Mouse (Mus musculus) forebrain, embryonic 11.5 days (tissue): ENCODE measurements around the gene Nostrin. TPM values are rescaled to one million over a fixed set of nuclear protein-coding genes. Genes with fewer than 3 reads are reported as not detected.

ENCODE experiments used
- ATAC-seq: fragments of 200-750 bp; cut with Nextera tagmentation; replicated peaks from 2 replicates; pipeline ENCODE4 v1.8.0; 2017; ENCODE audit warnings: moderate TSS enrichment; ENCODE audit not compliant: low FRiP score
- DNase-seq: peaks from one replicate; pipeline ENCODE4 v3.0.0-alpha.2; 2017; ENCODE audit warnings: low spot score
- H3K27ac ChIP-seq: fragments of 300-500 bp; sonication (generic); 2 replicates; pipeline ENCODE4 v1.5.1; 2014; ENCODE audit warnings: low read depth, low read length
- H3K27me3 ChIP-seq: fragments of 300-500 bp; sonication (generic); 2 replicates; pipeline ENCODE4 v1.6.1; 2014; ENCODE audit warnings: mild to moderate bottlenecking, low read length, mixed read lengths; ENCODE audit not compliant: control insufficient read depth, insufficient read depth
- H3K36me3 ChIP-seq: fragments of 300-500 bp; sonication (generic); 2 replicates; pipeline ENCODE4 v1.6.1; 2014; ENCODE audit warnings: mild to moderate bottlenecking, low read length, moderate library complexity, mixed read lengths; ENCODE audit not compliant: control insufficient read depth, insufficient read depth
- H3K4me1 ChIP-seq: fragments of 300-500 bp; sonication (generic); replicated peaks from 2 replicates; pipeline ENCODE4 v1.6.1; 2014; ENCODE audit warnings: low read length, mixed read lengths; ENCODE audit not compliant: control insufficient read depth, insufficient read depth
- H3K4me2 ChIP-seq: fragments of 300-500 bp; sonication (generic); 2 replicates; pipeline ENCODE4 v1.6.1; 2014; ENCODE audit warnings: low read depth, mild to moderate bottlenecking, low read length, moderate library complexity, mixed read lengths; ENCODE audit not compliant: severe bottlenecking
- H3K4me3 ChIP-seq: fragments of 300-500 bp; sonication (generic); 2 replicates; pipeline ENCODE4 v1.5.1; 2014; ENCODE audit warnings: low read depth, low read length
- H3K9ac ChIP-seq: fragments of 300-500 bp; sonication (generic); 2 replicates; pipeline ENCODE4 v1.6.1; 2014; ENCODE audit warnings: low read length
- H3K9me3 ChIP-seq: fragments of 300-500 bp; sonication (generic); 2 replicates; pipeline ENCODE4 v1.6.1; 2016; ENCODE audit warnings: low read length, mixed read lengths; ENCODE audit not compliant: control insufficient read depth
- WGBS: fragments of 180-500 bp; shearing (Covaris S2); extraction: QIAGEN DNeasy Blood & Tissue Kit; methylation state at CpG from one replicate; pipeline ENCODE4 v1.1.7; 2014; 5-methylcytosine and 5-hydroxymethylcytosine counted together
- polyA plus RNA-seq: library from polyadenylated mRNA; unstranded; fragments of >200 nt; fragmentation: Nextera tagmentation; extraction: Ambion mirVana; gene quantifications from 2 replicates; pipeline ENCODE4 v1.2.1, GENCODE M21; 2014

The Nostrin gene
- polyA plus RNA-seq, 1 experiment from 2014 or later: 1.1 TPM

GRCm38 (mm10) chr2:69156283-69156682, 20.7 kb downstream of the Nostrin start:
- H3K27ac ChIP-seq: no peak overlapping the region
- 76% methylated on average over 7 of the region's 7 CpGs for WGBS
- no peak for DNase-seq

GRCm38 (mm10) chr2:69158907-69159306, 23.3 kb downstream of the Nostrin start:
- Histone ChIP-seq H3K9me3 (no peaks in the 10 kb centered on the region), H3K27ac (no peak overlapping the region), H3K4me3 (no peak overlapping the region), H3K9ac (no peak overlapping the region), H3K4me2 (no peak overlapping the region), H3K27me3 (no peaks in the 10 kb centered on the region), H3K36me3 (no peaks in the 10 kb centered on the region), H3K4me1 (no peaks in the 10 kb centered on the region)
- DNase-seq (no peak), ATAC-seq (no peak)

More at GRCm38 (mm10) chr2:69156283-69156682, 20.7 kb downstream of the Nostrin start:
- no peaks in the 10 kb centered on the region for H3K9me3 ChIP-seq
- H3K4me3 ChIP-seq: no peak overlapping the region
- H3K9ac ChIP-seq: no peak overlapping the region
- no peak overlapping the region for H3K4me2 ChIP-seq
- no peak for ATAC-seq
- H3K36me3 ChIP-seq: no peaks in the 10 kb centered on the region
- H3K4me1 ChIP-seq: no peaks in the 10 kb centered on the region
- no peaks in the 10 kb centered on the region for H3K27me3 ChIP-seq

- no peak overlapping the region for H3K27ac ChIP-seq
- no peak overlapping the region for H3K4me3 ChIP-seq
- 90% methylated on average over 9 of the region's 9 CpGs for WGBS
- no peak for ATAC-seq
- no peaks in the 10 kb centered on the region for H3K27me3 ChIP-seq
- H3K9ac ChIP-seq: no peak overlapping the region
- no peaks in the 10 kb centered on the region for H3K4me1 ChIP-seq
- H3K9me3 ChIP-seq: no peaks in the 10 kb centered on the region
- no peaks in the 10 kb centered on the region for H3K36me3 ChIP-seq
- H3K4me2 ChIP-seq: no peak overlapping the region
- no peak for DNase-seq
These were observed 34.9 kb downstream of the Nostrin start for GRCm38 (mm10) chr2:69170395-69171077.

GRCm38 (mm10) chr2:69175296-69175695, 39.7 kb downstream of the Nostrin start:
- Histone ChIP-seq H3K36me3 (no peaks in the 10 kb centered on the region), H3K9ac (no peak overlapping the region), H3K27me3 (no peaks in the 10 kb centered on the region), H3K9me3 (no peaks in the 10 kb centered on the region), H3K4me2 (no peak overlapping the region), H3K4me1 (no peaks in the 10 kb centered on the region), H3K4me3 (no peak overlapping the region), H3K27ac (no peak overlapping the region)
- ATAC-seq (no peak), DNase-seq (no peak)
- 83% methylated on average over 5 of the region's 5 CpGs for WGBS

GRCm38 (mm10) chr2:69179721-69180120, 44.1 kb downstream of the Nostrin start:
- H3K9me3 ChIP-seq: no peaks in the 10 kb centered on the region

GRCm38 (mm10) chr2:69187990-69188389, 52.4 kb downstream of the Nostrin start:
- no peak for ATAC-seq
- no peak overlapping the region for H3K27ac ChIP-seq

More at GRCm38 (mm10) chr2:69179721-69180120, 44.1 kb downstream of the Nostrin start:
- ATAC-seq: no peak
- no peak overlapping the region for H3K4me3 ChIP-seq
- no peak overlapping the region for H3K4me2 ChIP-seq
- H3K36me3 ChIP-seq: no peaks in the 10 kb centered on the region
- no peaks in the 10 kb centered on the region for H3K4me1 ChIP-seq
- WGBS: 97% methylated on average over 4 of the region's 4 CpGs
- H3K27ac ChIP-seq: no peak overlapping the region
- no peaks in the 10 kb centered on the region for H3K27me3 ChIP-seq
- H3K9ac ChIP-seq: no peak overlapping the region
- DNase-seq: no peak

GRCm38 (mm10) chr2:69188732-69189131, 53.1 kb downstream of the Nostrin start:
- no peak for ATAC-seq
- Histone ChIP-seq H3K4me1 (no peaks in the 10 kb centered on the region), H3K27me3 (no peaks in the 10 kb centered on the region), H3K4me2 (no peak overlapping the region), H3K4me3 (no peak overlapping the region), H3K36me3 (peaks cover 3% of the 10 kb centered on the region), H3K27ac (no peak overlapping the region), H3K9me3 (no peaks in the 10 kb centered on the region), H3K9ac (no peak overlapping the region)
- WGBS: 95% methylated on average over 6 of the region's 6 CpGs
- DNase-seq: no peak

More at GRCm38 (mm10) chr2:69187990-69188389, 52.4 kb downstream of the Nostrin start:
- 80% methylated on average over 2 of the region's 2 CpGs for WGBS
- DNase-seq: no peak
- Histone ChIP-seq H3K27me3 (no peaks in the 10 kb centered on the region), H3K4me3 (no peak overlapping the region), H3K9me3 (no peaks in the 10 kb centered on the region), H3K36me3 (no peaks in the 10 kb centered on the region; the same call in 1 of the 2 replicates), H3K9ac (no peak overlapping the region), H3K4me2 (no peak overlapping the region), H3K4me1 (no peaks in the 10 kb centered on the region)

- no peaks in the 10 kb centered on the region for H3K4me1 ChIP-seq
- peaks cover 8% of the 10 kb centered on the region for H3K36me3 ChIP-seq
- no peaks in the 10 kb centered on the region for H3K27me3 ChIP-seq
- ATAC-seq: no peak
- no peak overlapping the region for H3K9ac ChIP-seq
- no peak for DNase-seq
- H3K27ac ChIP-seq: no peak overlapping the region
- H3K9me3 ChIP-seq: no peaks in the 10 kb centered on the region
- H3K4me2 ChIP-seq: no peak overlapping the region
- 72% methylated on average over 4 of the region's 4 CpGs for WGBS
- no peak overlapping the region for H3K4me3 ChIP-seq
These were observed 53.6 kb downstream of the Nostrin start for GRCm38 (mm10) chr2:69189222-69189621.

GRCm38 (mm10) chr2:69191059-69191458, 55.5 kb downstream of the Nostrin start:
- no peaks in the 10 kb centered on the region for H3K27me3 ChIP-seq
- H3K27ac ChIP-seq: no peak overlapping the region
- 88% methylated on average over 5 of the region's 5 CpGs for WGBS
- no peak overlapping the region for H3K4me3 ChIP-seq
- H3K9me3 ChIP-seq: no peaks in the 10 kb centered on the region
- no peak overlapping the region for H3K9ac ChIP-seq
- no peaks in the 10 kb centered on the region for H3K4me1 ChIP-seq
- H3K4me2 ChIP-seq: no peak overlapping the region
- ATAC-seq: no peak
- H3K36me3 ChIP-seq: peaks cover 8% of the 10 kb centered on the region
- no peak for DNase-seq
